Mouse (Mus musculus) heart, embryonic 11.5 days (tissue): ENCODE measurements around the gene Pam. TPM values are rescaled to one million over a fixed set of nuclear protein-coding genes. Genes with fewer than 3 reads are reported as not detected.

Experiments used
- ATAC-seq: fragments of 200-750 bp; cut with Nextera tagmentation; replicated peaks from 2 replicates; pipeline ENCODE4 v1.8.0; 2017; ENCODE audit warnings: moderate library complexity; ENCODE audit not compliant: insufficient number of reproducible peaks, low FRiP score, low TSS enrichment
- H3K27ac ChIP-seq: fragments of 300-500 bp; sonication (generic); 2 replicates; pipeline ENCODE4 v1.5.1; 2014; ENCODE audit warnings: mild to moderate bottlenecking, low read depth, low read length
- H3K27me3 ChIP-seq: fragments of 300-500 bp; sonication (generic); 2 replicates; pipeline ENCODE4 v1.6.1; 2014; ENCODE audit warnings: mild to moderate bottlenecking, low read length, mixed read lengths; ENCODE audit not compliant: control insufficient read depth, insufficient read depth
- H3K36me3 ChIP-seq: fragments of 300-500 bp; sonication (generic); 2 replicates; pipeline ENCODE4 v1.6.1; 2014; ENCODE audit warnings: mild to moderate bottlenecking, low read length, moderate library complexity, mixed read lengths; ENCODE audit not compliant: control insufficient read depth, insufficient read depth
- H3K4me1 ChIP-seq: fragments of 300-500 bp; sonication (generic); 2 replicates; pipeline ENCODE4 v1.6.1; 2014; ENCODE audit warnings: low read length; ENCODE audit not compliant: control insufficient read depth, insufficient read depth
- H3K4me2 ChIP-seq: fragments of 300-500 bp; sonication (generic); 2 replicates; pipeline ENCODE4 v1.6.1; 2014; ENCODE audit warnings: mild to moderate bottlenecking, moderate library complexity
- H3K4me3 ChIP-seq: fragments of 300-500 bp; sonication (generic); 2 replicates; pipeline ENCODE4 v1.5.1; 2014; ENCODE audit warnings: low read depth, low read length
- H3K9ac ChIP-seq: fragments of 300-500 bp; sonication (generic); 2 replicates; pipeline ENCODE4 v1.6.1; 2014; ENCODE audit warnings: mild to moderate bottlenecking, low read depth, low read length, moderate library complexity
- H3K9me3 ChIP-seq: fragments of 300-500 bp; sonication (generic); replicated peaks from 2 replicates; pipeline ENCODE4 v1.6.1; 2016; ENCODE audit warnings: low read length; ENCODE audit not compliant: control insufficient read depth
- WGBS: fragments of 180-500 bp; shearing (Covaris S2); extraction: QIAGEN DNeasy Blood & Tissue Kit; methylation state at CpG from one replicate; pipeline ENCODE4 v1.1.7; 2014; ENCODE audit not compliant: insufficient replicate concordance; 5-methylcytosine and 5-hydroxymethylcytosine counted together
- polyA plus RNA-seq: library from polyadenylated mRNA; unstranded; fragments of >200 nt; fragmentation: Nextera tagmentation; extraction: Ambion mirVana; gene quantifications from 2 replicates; pipeline ENCODE4 v1.2.1, GENCODE M21; 2014

Pam gene
- polyA plus RNA-seq, 1 experiment from 2014 or later = 317 TPM

DNA sequence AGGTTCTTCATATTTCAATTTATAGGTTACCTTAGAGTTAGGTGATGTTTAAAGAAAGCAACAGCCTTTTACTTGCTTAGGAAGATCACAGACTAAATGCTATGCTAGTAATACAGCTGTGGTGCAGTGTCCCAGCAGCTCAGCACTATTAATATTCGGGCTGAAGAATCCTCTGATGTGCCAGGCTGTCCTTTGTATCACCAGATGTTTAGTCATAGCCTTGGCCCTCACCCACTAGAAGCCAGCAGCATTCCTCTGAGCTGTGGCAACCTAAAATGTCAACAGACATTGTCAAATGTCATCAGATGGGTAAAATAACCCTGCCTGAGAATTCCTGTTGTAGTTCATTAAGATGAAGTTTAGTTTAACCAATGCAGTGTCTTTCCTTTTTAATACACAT lies 112.3 kb downstream of the Pam start:
- Histone ChIP-seq H3K27ac (0 out of 2 replicates have a peak overlapping the region, but pooled peaks have one; percentile 29), H3K36me3 (no peaks in the 10 kb centered on the region), H3K4me2 (no peak overlapping the region), H3K4me1 (peaks cover 5% of the 10 kb centered on the region; the same call in 1 of the 2 replicates), H3K9me3 (no peaks in the 10 kb centered on the region), H3K9ac (no peak overlapping the region), H3K27me3 (no peaks in the 10 kb centered on the region), H3K4me3 (no peak overlapping the region)
- 48% methylated on average over 1 of the region's 1 CpGs for WGBS
- no peak for ATAC-seq

- Histone ChIP-seq H3K27ac (no peak overlapping the region), H3K27me3 (no peaks in the 10 kb centered on the region), H3K9me3 (no peaks in the 10 kb centered on the region), H3K4me1 (peaks cover 7% of the 10 kb centered on the region), H3K36me3 (no peaks in the 10 kb centered on the region), H3K4me2 (no peak overlapping the region), H3K4me3 (no peak overlapping the region), H3K9ac (no peak overlapping the region)
- no peak for ATAC-seq
- 64% methylated on average over 1 of the region's 1 CpGs for WGBS
Observed at GRCm38 (mm10) chr1:97979422-97979821, 116.0 kb downstream of the Pam start.

- H3K4me3 ChIP-seq = peak overlapping the region; percentile 68
- 17% methylated on average over 7 of the region's 7 CpGs for WGBS
- ATAC-seq = no peak
- H3K36me3 ChIP-seq = no peaks in the 10 kb centered on the region
- peak overlapping the region; percentile 65 for H3K4me2 ChIP-seq
- H3K9me3 ChIP-seq = no peaks in the 10 kb centered on the region
- peak overlapping the region; percentile 99 for H3K27ac ChIP-seq
- H3K27me3 ChIP-seq = no peaks in the 10 kb centered on the region
- peaks cover 7% of the 10 kb centered on the region for H3K4me1 ChIP-seq
- H3K9ac ChIP-seq = peak overlapping the region; percentile 47; the same call in 1 of the 2 replicates
Observed at GRCm38 (mm10) chr1:97977521-97977920, 117.9 kb downstream of the Pam start.

DNA sequence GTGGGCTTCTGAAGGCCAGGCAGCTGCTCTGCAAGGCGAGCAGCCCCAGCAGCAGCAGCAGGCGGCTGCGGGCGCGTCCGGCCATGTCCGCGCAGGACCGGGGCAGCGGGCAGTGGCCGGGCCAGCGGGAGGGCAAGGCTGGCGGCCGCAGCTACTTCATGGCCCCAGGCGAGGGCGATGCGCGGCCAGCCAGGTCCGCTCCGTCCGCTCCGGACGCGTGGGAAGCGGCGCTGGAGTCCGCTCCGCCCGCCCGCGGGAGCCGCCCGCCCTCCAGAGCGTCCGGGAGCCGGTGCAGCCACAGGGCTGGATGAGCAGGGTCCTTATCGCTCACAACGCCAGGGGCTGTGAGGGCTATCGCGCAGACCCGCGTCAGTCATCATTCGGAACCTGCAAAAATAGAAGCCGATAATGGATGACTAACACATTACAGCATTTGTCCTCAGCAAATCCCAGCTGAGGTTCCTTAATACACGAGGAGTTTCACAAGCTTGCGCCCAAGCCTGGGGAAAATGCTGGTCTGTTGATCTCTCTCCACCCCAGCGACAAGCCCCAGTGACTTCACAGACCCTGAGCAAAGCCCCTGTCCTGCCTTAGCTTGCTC lies 118.5 kb downstream of the Pam start:
- peaks cover 2% of the 10 kb centered on the region; the same call in 1 of the 2 replicates for H3K4me1 ChIP-seq
- peak; percentile 92 for ATAC-seq
- no peaks in the 10 kb centered on the region for H3K36me3 ChIP-seq
- under 1% methylated on average over 47 of the region's 47 CpGs for WGBS
- peak overlapping the region; percentile 65 for H3K4me2 ChIP-seq
- H3K4me3 ChIP-seq = peak overlapping the region; percentile 68
- no peaks in the 10 kb centered on the region for H3K9me3 ChIP-seq
- peak overlapping the region; percentile 99 for H3K27ac ChIP-seq
- H3K27me3 ChIP-seq = no peaks in the 10 kb centered on the region
- peak overlapping the region; percentile 91 for H3K9ac ChIP-seq

DNA sequence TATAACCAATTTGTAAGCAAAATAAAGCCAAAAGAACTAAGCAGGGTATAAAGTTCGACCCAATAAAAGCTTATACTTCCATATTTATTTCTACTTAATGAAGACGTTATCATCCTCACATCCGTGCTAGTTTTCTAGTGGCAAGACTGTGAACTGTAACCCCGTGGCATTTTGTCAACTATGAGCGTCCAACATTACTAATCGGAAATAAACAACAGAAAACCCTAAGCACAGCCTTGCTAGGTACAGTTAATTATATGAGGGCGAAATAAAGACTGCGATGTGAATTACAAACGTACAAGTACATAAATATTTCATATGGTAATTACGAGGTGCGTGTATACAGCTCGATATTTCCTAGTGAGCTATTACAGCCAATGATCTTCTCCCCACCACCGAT lies 119.4 kb downstream of the Pam start:
- Histone ChIP-seq H3K9ac (peak overlapping the region; percentile 91), H3K27ac (peak overlapping the region; percentile 99), H3K4me2 (peak overlapping the region; percentile 65), H3K9me3 (no peaks in the 10 kb centered on the region), H3K4me1 (peaks cover 2% of the 10 kb centered on the region; the same call in 1 of the 2 replicates), H3K36me3 (no peaks in the 10 kb centered on the region), H3K4me3 (peak overlapping the region; percentile 68), H3K27me3 (no peaks in the 10 kb centered on the region)
- ATAC-seq = no peak
- WGBS = 38% methylated on average over 13 of the region's 13 CpGs

GRCm38 (mm10) chr1:97974968-97975367 lies 120.5 kb downstream of the Pam start:
- ATAC-seq = no peak
- no peaks in the 10 kb centered on the region for H3K27me3 ChIP-seq
- peaks cover 6% of the 10 kb centered on the region for H3K4me1 ChIP-seq
- WGBS = 27% methylated on average over 11 of the region's 11 CpGs
- H3K36me3 ChIP-seq = no peaks in the 10 kb centered on the region
- H3K9ac ChIP-seq = peak overlapping the region; percentile 66
- peak overlapping the region; percentile 68 for H3K4me3 ChIP-seq
- no peaks in the 10 kb centered on the region for H3K9me3 ChIP-seq
- peak overlapping the region; percentile 68; the same call in 1 of the 2 replicates for H3K27ac ChIP-seq
- H3K4me2 ChIP-seq = peak overlapping the region; percentile 66

GRCm38 (mm10) chr1:97969765-97970164 lies 125.7 kb downstream of the Pam start:
- WGBS = 50% methylated on average over 4 of the region's 4 CpGs
- Histone ChIP-seq H3K4me2 (no peak overlapping the region), H3K27ac (no peak overlapping the region), H3K36me3 (no peaks in the 10 kb centered on the region), H3K4me1 (peaks cover 9% of the 10 kb centered on the region), H3K9me3 (no peaks in the 10 kb centered on the region), H3K9ac (no peak overlapping the region), H3K4me3 (no peak overlapping the region), H3K27me3 (no peaks in the 10 kb centered on the region)
- no peak for ATAC-seq

- Histone ChIP-seq H3K36me3 (no peaks in the 10 kb centered on the region), H3K4me1 (no peaks in the 10 kb centered on the region), H3K9ac (no peak overlapping the region), H3K9me3 (no peaks in the 10 kb centered on the region), H3K4me3 (no peak overlapping the region), H3K27ac (no peak overlapping the region), H3K27me3 (no peaks in the 10 kb centered on the region), H3K4me2 (no peak overlapping the region)
- no peak for ATAC-seq
- 65% methylated on average over 2 of the region's 2 CpGs for WGBS
Observed at GRCm38 (mm10) chr1:97963711-97964110, 131.7 kb downstream of the Pam start.

DNA sequence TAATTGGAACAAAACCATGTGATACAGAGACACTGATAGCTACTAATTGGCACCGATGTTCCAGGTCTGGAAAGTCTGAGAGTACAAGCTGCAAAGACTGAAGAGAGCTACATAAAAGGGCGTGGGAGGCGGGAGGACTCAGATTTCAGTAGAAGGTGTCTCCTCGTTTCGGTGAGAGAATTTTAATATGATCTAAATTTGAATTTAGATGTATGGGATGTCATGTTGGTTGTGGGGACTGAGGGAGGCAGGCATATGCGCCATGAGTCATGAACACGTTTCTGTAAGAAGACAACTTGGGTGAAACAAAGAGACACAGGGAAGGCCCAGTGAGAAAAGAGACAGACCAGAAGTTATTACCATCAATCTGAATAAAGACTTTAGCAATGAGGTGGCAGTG lies 133.3 kb downstream of the Pam start:
- 0 out of 2 replicates have a peak, but pooled peaks cover 4% of the 10 kb centered on the region for H3K4me1 ChIP-seq

More for the DNA sequence above, 133.3 kb downstream of the Pam start:
- H3K4me3 ChIP-seq = no peak overlapping the region
- ATAC-seq = no peak
- H3K27ac ChIP-seq = no peak overlapping the region
- no peak overlapping the region for H3K4me2 ChIP-seq
- WGBS = 78% methylated on average over 7 of the region's 7 CpGs
- H3K36me3 ChIP-seq = no peaks in the 10 kb centered on the region
- no peak overlapping the region for H3K9ac ChIP-seq
- no peaks in the 10 kb centered on the region for H3K9me3 ChIP-seq
- no peaks in the 10 kb centered on the region for H3K27me3 ChIP-seq
